Mouse (Mus musculus) embryonic fibroblast, embryonic 13.5 days (primary cell): Measurements from ENCODE around the gene Fbxo21. TPM values are rescaled to one million over a fixed set of nuclear protein-coding genes. Genes with fewer than 3 reads are reported as not detected.

Experiments used
- H3K27ac ChIP-seq: 2 replicates; pipeline ENCODE4 v1.5.1; 2012; ENCODE audit warnings: low read length, control low read depth, inconsistent platforms; ENCODE audit not compliant: insufficient read depth
- H3K4me1 ChIP-seq: 2 replicates; pipeline ENCODE4 v1.6.1; 2011; ENCODE audit warnings: low read length; ENCODE audit not compliant: control insufficient read depth, insufficient read depth
- H3K4me3 ChIP-seq: 2 replicates; pipeline ENCODE4 v1.5.1; 2011; ENCODE audit warnings: mild to moderate bottlenecking, control low read depth, low read length; ENCODE audit not compliant: insufficient read depth
- CTCF ChIP-seq: IDR thresholded peaks from 2 replicates; pipeline ENCODE4 v1.5.1; 2011; ENCODE audit warnings: mild to moderate bottlenecking, control low read depth, low read length, moderate library complexity, borderline replicate concordance; ENCODE audit not compliant: insufficient read depth
- POLR2A ChIP-seq: IDR thresholded peaks from 2 replicates; pipeline ENCODE4 v1.6.1; 2011; ENCODE audit warnings: low read depth, mild to moderate bottlenecking, control low read depth, low read length, moderate library complexity
- polyA plus RNA-seq: library from polyadenylated mRNA; stranded (reverse); fragments of >200 nt; gene quantifications from 2 replicates; pipeline ENCODE4 v1.2.4, GENCODE M21; 2011; ENCODE audit warnings: low read depth; ENCODE audit not compliant: missing spikeins, insufficient read length

Fbxo21 gene
- polyA plus RNA-seq, 1 experiment, result 39.0 TPM

DNA sequence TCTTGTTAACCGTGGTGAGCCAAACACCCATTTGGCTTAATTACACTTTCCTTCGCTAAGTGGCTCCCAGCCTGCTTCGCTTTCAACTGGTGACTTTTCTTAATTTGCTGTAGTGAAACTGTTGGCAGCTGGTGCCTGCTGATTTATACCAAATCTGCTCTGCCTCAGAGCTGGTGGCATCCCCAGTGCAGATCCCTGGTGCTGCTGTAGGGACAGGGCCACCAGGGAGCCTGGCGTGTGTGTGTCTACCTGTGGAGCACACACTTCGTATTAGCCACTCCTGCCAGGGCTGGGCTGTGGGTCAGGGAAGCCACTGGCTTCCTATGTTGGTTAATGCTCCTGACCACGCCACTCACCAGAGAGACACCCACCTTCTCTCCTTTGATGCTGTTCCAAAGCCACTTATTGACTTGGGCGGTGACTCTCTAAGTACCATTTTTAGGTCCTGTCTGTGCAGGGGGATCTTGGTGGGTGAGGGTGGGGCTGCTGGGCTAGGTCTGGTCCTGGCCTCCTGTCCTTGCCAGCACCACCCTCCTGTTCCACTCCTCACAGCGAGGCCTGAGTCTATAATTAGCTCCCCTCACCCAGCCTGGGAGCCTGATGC is 81.1 kb downstream of the Fbxo21 start:
- H3K4me3 ChIP-seq, result no peak overlapping the region
- TF ChIP-seq POLR2A (no peak), CTCF (no peak)
- H3K27ac ChIP-seq, result no peak overlapping the region
- H3K4me1 ChIP-seq, result no peaks in the 10 kb centered on the region

DNA sequence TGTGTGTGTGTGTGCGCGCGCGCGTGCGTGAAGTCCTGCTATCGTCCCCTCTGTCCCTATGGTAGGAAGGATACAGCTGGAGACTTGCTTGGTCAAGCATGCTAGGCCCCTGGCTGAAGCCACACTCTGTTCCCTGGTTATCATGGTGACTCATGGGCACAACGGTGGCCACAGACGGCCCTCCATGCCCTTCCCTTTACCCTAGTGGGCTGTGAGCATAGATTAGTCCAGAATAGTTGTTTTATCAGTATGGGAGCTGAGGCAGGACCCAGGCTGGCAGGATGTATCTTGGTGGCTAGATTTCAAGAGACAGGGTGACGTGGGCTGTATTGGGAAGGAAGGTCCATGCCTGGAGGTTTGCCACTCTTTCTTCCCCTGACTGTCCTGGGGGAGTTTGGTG is 82.3 kb downstream of the Fbxo21 start:
- peaks cover 4% of the 10 kb centered on the region for H3K4me1 ChIP-seq
- TF ChIP-seq CTCF, result no peak
- no peak for TF ChIP-seq POLR2A
- no peak overlapping the region for H3K4me3 ChIP-seq

DNA sequence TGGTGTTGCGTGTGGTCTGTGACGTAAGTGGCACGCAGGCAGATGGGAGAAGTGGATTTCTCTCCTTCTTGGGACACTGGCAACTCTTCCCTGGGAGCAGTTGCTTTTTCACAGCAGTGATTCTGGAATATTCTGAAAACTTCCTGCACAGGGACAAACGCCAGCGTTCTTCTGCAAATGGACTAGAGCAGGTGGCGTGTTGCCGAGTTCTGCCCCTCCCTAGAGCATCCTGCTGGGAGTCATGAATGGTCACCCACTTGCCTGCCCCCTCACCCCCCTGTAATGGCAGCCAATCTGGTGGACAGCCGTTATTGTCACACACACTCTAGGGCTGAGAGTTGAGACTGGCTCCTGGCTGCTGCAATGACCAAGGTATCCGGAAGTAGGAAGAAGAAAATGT is 83.1 kb downstream of the Fbxo21 start:
- H3K27ac ChIP-seq, result no peak overlapping the region
- TF ChIP-seq POLR2A (no peak), CTCF (no peak)
- H3K4me3 ChIP-seq, result no peak overlapping the region
- peaks cover 4% of the 10 kb centered on the region for H3K4me1 ChIP-seq

More for the DNA sequence above, 82.3 kb downstream of the Fbxo21 start:
- no peak overlapping the region for H3K27ac ChIP-seq

Other genes starting within 250 kb of the Fbxo21 start
- 0.14 TPM in 1 of 2 replicates, not detected in the other for gene Nos1, start 195.7 kb upstream of the Fbxo21 start, polyA plus RNA-seq
- gene Tesc, start 51.0 kb downstream of the Fbxo21 start, polyA plus RNA-seq, result 0.88 TPM in 1 of 2 replicates, not detected in the other
- gene Fbxw8, start 178.7 kb downstream of the Fbxo21 start, polyA plus RNA-seq, result 48.1 and 49.1 TPM in 2 replicates
- gene Hrk, start 187.9 kb downstream of the Fbxo21 start, polyA plus RNA-seq, result not detected in 2 replicates